Mouse (Mus musculus): ENCODE data around the gene Trib2. TPM values are rescaled to one million over a fixed set of nuclear protein-coding genes. Genes with fewer than 3 reads are reported as not detected.

Gene Trib2
- polyA plus RNA-seq, 1 experiment from 2014 or later, result 33.6 TPM

- Histone ChIP-seq H3K27me3 (ENCODE audit: poor library complexity, severe bottlenecking) (no peaks in the 10 kb centered on the region), H3K4me3 (no peak overlapping the region), H3K36me3 (replicated peaks) (peaks cover 97% of the 10 kb centered on the region), H3K4me1 (peaks cover 3% of the 10 kb centered on the region), H3K27ac (no peak overlapping the region), H3K9me3 (no peaks in the 10 kb centered on the region)
- WGBS, result 73% methylated on average over 3 of the region's 3 CpGs
- DNase-seq (ENCODE audit: extremely low spot score, low spot score), result no peak
Observed at GRCm38 (mm10) chr12:15795886-15796285, 20.8 kb downstream of the Trib2 start.

- H3K4me1 ChIP-seq, result no peaks in the 10 kb centered on the region
- no peak overlapping the region for H3K27ac ChIP-seq
- peaks cover 82% of the 10 kb centered on the region for H3K36me3 ChIP-seq (replicated peaks)
- 95% methylated on average over 8 of the region's 8 CpGs for WGBS
- no peak for DNase-seq (ENCODE audit: extremely low spot score, low spot score)
- no peaks in the 10 kb centered on the region for H3K9me3 ChIP-seq
- H3K4me3 ChIP-seq, result no peak overlapping the region
- H3K27me3 ChIP-seq (ENCODE audit: poor library complexity, severe bottlenecking), result no peaks in the 10 kb centered on the region
Observed at GRCm38 (mm10) chr12:15793336-15793735, 23.4 kb downstream of the Trib2 start.

- no peak overlapping the region for H3K27ac ChIP-seq
- H3K9me3 ChIP-seq, result no peaks in the 10 kb centered on the region
- no peak for DNase-seq (ENCODE audit: extremely low spot score, low spot score)
- H3K36me3 ChIP-seq (replicated peaks), result peaks cover 51% of the 10 kb centered on the region
- H3K4me3 ChIP-seq, result no peak overlapping the region
- H3K27me3 ChIP-seq (ENCODE audit: poor library complexity, severe bottlenecking), result no peaks in the 10 kb centered on the region
- WGBS, result 89% methylated on average over 2 of the region's 2 CpGs
- H3K4me1 ChIP-seq, result no peaks in the 10 kb centered on the region
Observed at GRCm38 (mm10) chr12:15790181-15790580, 26.5 kb downstream of the Trib2 start.

GRCm38 (mm10) chr12:15777047-15777446 is 39.7 kb downstream of the Trib2 start:
- Histone ChIP-seq H3K9me3 (no peaks in the 10 kb centered on the region), H3K27me3 (ENCODE audit: poor library complexity, severe bottlenecking) (no peaks in the 10 kb centered on the region), H3K36me3 (replicated peaks) (no peaks in the 10 kb centered on the region), H3K4me3 (no peak overlapping the region), H3K27ac (no peak overlapping the region), H3K4me1 (no peaks in the 10 kb centered on the region)
- no peak for DNase-seq (ENCODE audit: extremely low spot score, low spot score)

GRCm38 (mm10) chr12:15771686-15772085 is 45.0 kb downstream of the Trib2 start:
- H3K27ac ChIP-seq, result no peak overlapping the region
- WGBS, result 87% methylated on average over 6 of the region's 6 CpGs
- no peaks in the 10 kb centered on the region for H3K4me1 ChIP-seq
- no peak for DNase-seq (ENCODE audit: extremely low spot score, low spot score)
- H3K36me3 ChIP-seq (replicated peaks), result no peaks in the 10 kb centered on the region
- H3K4me3 ChIP-seq, result no peak overlapping the region
- no peaks in the 10 kb centered on the region for H3K27me3 ChIP-seq (ENCODE audit: poor library complexity, severe bottlenecking)
- H3K9me3 ChIP-seq, result no peaks in the 10 kb centered on the region

- Histone ChIP-seq H3K9me3 (no peaks in the 10 kb centered on the region), H3K27me3 (ENCODE audit: poor library complexity, severe bottlenecking) (no peaks in the 10 kb centered on the region), H3K27ac (no peak overlapping the region), H3K4me1 (peaks cover 5% of the 10 kb centered on the region; the same call in 1 of the 2 replicates), H3K36me3 (replicated peaks) (no peaks in the 10 kb centered on the region), H3K4me3 (no peak overlapping the region)
- WGBS, result 93% methylated on average over 3 of the region's 3 CpGs
- DNase-seq (ENCODE audit: extremely low spot score, low spot score), result no peak
Observed at GRCm38 (mm10) chr12:15768536-15768935, 48.2 kb downstream of the Trib2 start.

- no peaks in the 10 kb centered on the region for H3K9me3 ChIP-seq
- WGBS, result 90% methylated on average over 12 of the region's 12 CpGs
- H3K27me3 ChIP-seq (ENCODE audit: poor library complexity, severe bottlenecking), result no peaks in the 10 kb centered on the region
- H3K4me1 ChIP-seq, result peaks cover 5% of the 10 kb centered on the region; the same call in 1 of the 2 replicates
- H3K36me3 ChIP-seq (replicated peaks), result no peaks in the 10 kb centered on the region
- DNase-seq (ENCODE audit: extremely low spot score, low spot score), result no peak
- H3K27ac ChIP-seq, result no peak overlapping the region
- H3K4me3 ChIP-seq, result no peak overlapping the region
Observed at GRCm38 (mm10) chr12:15765996-15766395, 50.7 kb downstream of the Trib2 start.

GRCm38 (mm10) chr12:15765238-15765637 is 51.5 kb downstream of the Trib2 start:
- DNase-seq (ENCODE audit: extremely low spot score, low spot score), result no peak
- Histone ChIP-seq H3K4me3 (no peak overlapping the region), H3K27me3 (ENCODE audit: poor library complexity, severe bottlenecking) (no peaks in the 10 kb centered on the region), H3K9me3 (no peaks in the 10 kb centered on the region), H3K4me1 (peaks cover 5% of the 10 kb centered on the region; the same call in 1 of the 2 replicates), H3K36me3 (replicated peaks) (no peaks in the 10 kb centered on the region), H3K27ac (no peak overlapping the region)
- 10% methylated on average over 1 of the region's 1 CpGs for WGBS

- DNase-seq (ENCODE audit: extremely low spot score, low spot score), result no peak
- WGBS, result 90% methylated on average over 8 of the region's 8 CpGs
- Histone ChIP-seq H3K36me3 (replicated peaks) (no peaks in the 10 kb centered on the region), H3K27ac (no peak overlapping the region), H3K9me3 (no peaks in the 10 kb centered on the region), H3K27me3 (ENCODE audit: poor library complexity, severe bottlenecking) (no peaks in the 10 kb centered on the region), H3K4me1 (peaks cover 5% of the 10 kb centered on the region; the same call in 1 of the 2 replicates), H3K4me3 (no peak overlapping the region)
Observed at GRCm38 (mm10) chr12:15761453-15762116, 55.1 kb downstream of the Trib2 start.

- Histone ChIP-seq H3K4me3 (no peak overlapping the region), H3K4me1 (peaks cover 5% of the 10 kb centered on the region; the same call in 1 of the 2 replicates), H3K36me3 (replicated peaks) (no peaks in the 10 kb centered on the region), H3K27ac (no peak overlapping the region), H3K9me3 (no peaks in the 10 kb centered on the region), H3K27me3 (ENCODE audit: poor library complexity, severe bottlenecking) (no peaks in the 10 kb centered on the region)
- 89% methylated on average over 4 of the region's 4 CpGs for WGBS
- no peak for DNase-seq (ENCODE audit: extremely low spot score, low spot score)
Observed at GRCm38 (mm10) chr12:15760684-15761083, 56.0 kb downstream of the Trib2 start.

GRCm38 (mm10) chr12:15758866-15759265 is 57.9 kb downstream of the Trib2 start:
- H3K36me3 ChIP-seq (replicated peaks), result no peaks in the 10 kb centered on the region
- H3K4me1 ChIP-seq, result no peaks in the 10 kb centered on the region
- no peaks in the 10 kb centered on the region for H3K9me3 ChIP-seq
- DNase-seq (ENCODE audit: extremely low spot score, low spot score), result no peak
- 49% methylated on average over 2 of the region's 2 CpGs for WGBS
- no peak overlapping the region for H3K4me3 ChIP-seq
- no peaks in the 10 kb centered on the region for H3K27me3 ChIP-seq (ENCODE audit: poor library complexity, severe bottlenecking)
- H3K27ac ChIP-seq, result no peak overlapping the region

GRCm38 (mm10) chr12:15757351-15757750 is 59.4 kb downstream of the Trib2 start:
- Histone ChIP-seq H3K27ac (no peak overlapping the region), H3K36me3 (replicated peaks) (no peaks in the 10 kb centered on the region), H3K4me1 (no peaks in the 10 kb centered on the region), H3K4me3 (no peak overlapping the region), H3K27me3 (ENCODE audit: poor library complexity, severe bottlenecking) (no peaks in the 10 kb centered on the region), H3K9me3 (no peaks in the 10 kb centered on the region)
- WGBS, result 89% methylated on average over 8 of the region's 8 CpGs
- DNase-seq (ENCODE audit: extremely low spot score, low spot score), result no peak

- 89% methylated on average over 2 of the region's 2 CpGs for WGBS
- no peak overlapping the region for H3K4me3 ChIP-seq
Observed at GRCm38 (mm10) chr12:15755030-15755690, 61.6 kb downstream of the Trib2 start.

More at GRCm38 (mm10) chr12:15755030-15755690, 61.6 kb downstream of the Trib2 start:
- Histone ChIP-seq H3K36me3 (replicated peaks) (no peaks in the 10 kb centered on the region), H3K9me3 (no peaks in the 10 kb centered on the region), H3K4me1 (no peaks in the 10 kb centered on the region), H3K27me3 (ENCODE audit: poor library complexity, severe bottlenecking) (no peaks in the 10 kb centered on the region), H3K27ac (no peak overlapping the region)
- DNase-seq (ENCODE audit: extremely low spot score, low spot score), result no peak

Measured in forebrain, embryonic 10.5 days (tissue).